Comparison of ENCODE assay signal across 8 mouse cellular contexts in genomic region chr1:21008891-21009290, GRCm38 (mm10). TPM values are rescaled to one million over a fixed set of nuclear protein-coding genes. Genes with fewer than 3 reads are reported as not detected.
DNase-seq lines count a peak whose midpoint lies in the region; TF ChIP-seq lines count a peak whose summit lies in the region.

No protein-coding gene starts in this region.

- DNase-seq in lung, adult 18-20 months = peak; percentile 45 to 59
- no peak for DNase-seq in lung, adult 2 months
- peak; percentile 21 to 42 for DNase-seq in adrenal gland, adult 18-20 months (ENCODE audit: low spot score in 2 of 2)
- peak; percentile 74 for DNase-seq in gastrocnemius, postnatal 25 days
- peak; percentile 73 for DNase-seq in lung, postnatal 10 days
- DNase-seq in left cerebral cortex, postnatal 10 days (ENCODE audit: extremely low spot score in 1 of 2, low spot score in 2 of 2) = no peak
- no peak for DNase-seq in cerebellum, adult 9-11 months
- no peak for DNase-seq in embryo, embryonic 10 days (ENCODE audit: low spot score)

- peaks cover 10% of the 10 kb centered on the region for H3K4me1 ChIP-seq in lung, adult 2 months (ENCODE audit: control insufficient read depth, insufficient read depth, low read length)

- WGBS in lung, adult 2 months = 41% methylated on average over 4 of the region's 4 CpGs

- no peak overlapping the region for H3K4me3 ChIP-seq in lung, adult 2 months (replicated peaks; ENCODE audit: extremely low read depth, low read depth, low read length)

- no peak for TF ChIP-seq CTCF in lung, adult 2 months (IDR thresholded peaks at IDR 0.05; ENCODE audit: insufficient read depth, low read length)

- intact Hi-C loops in left cerebral cortex, postnatal 10 days (cut with DNase I) = no loop called here

- TF ChIP-seq POLR2A in lung, adult 2 months (IDR thresholded peaks at IDR 0.05; ENCODE audit: borderline replicate concordance, extremely low read depth, low read depth, low read length) = no peak

RNA-seq across cellular contexts. Expression of gene Efhc1, which starts 57.5 kb away (rescaled TPM):
- 10.4 and 14.9 TPM in 2 replicates for polyA plus RNA-seq in lung, adult 2 months (2012; rRNA removed)
- 1 to 10 TPM; 1.9 to 2.6 TPM for total RNA-seq in adrenal gland, adult 18-20 months (2021)
- under 1 TPM; 0.41 to 0.51 TPM for total RNA-seq in gastrocnemius, postnatal 25 days (2021)
- total RNA-seq in left cerebral cortex, postnatal 10 days (2021) = 1 to 10 TPM; 1.4 to 1.7 TPM

Comparison
In these comparisons a context has a peak if more than half of its experiments do, and no peak if none do; other contexts are left out.
1. DNase-seq: peak in lung, adult 18-20 months (2 of 2), adrenal gland, adult 18-20 months (2 of 2), gastrocnemius, postnatal 25 days (single experiment) and lung, postnatal 10 days (single experiment); none in lung, adult 2 months (single experiment), left cerebral cortex, postnatal 10 days (0 of 2), cerebellum, adult 9-11 months (single experiment) and embryo, embryonic 10 days (single experiment).